Mouse (Mus musculus): Measurements from ENCODE around the gene Slc6a14. TPM values are rescaled to one million over a fixed set of nuclear protein-coding genes. Genes with fewer than 3 reads are reported as not detected.

The Slc6a14 gene
- polyA plus RNA-seq, 1 experiment from 2014 or later = 19.9 TPM

Other genes starting within 250 kb of the Slc6a14 start
- 32.5 and 36.7 TPM in 2 replicates for gene Agtr2, start 230.4 kb upstream of the Slc6a14 start, polyA plus RNA-seq (2015; fragmentation: Nextera tagmentation; extraction: Ambion mirVana)
- gene Gm28269, start 30.2 kb downstream of the Slc6a14 start, polyA plus RNA-seq (2015; fragmentation: Nextera tagmentation; extraction: Ambion mirVana) = not detected in 2 replicates

All from lung, embryonic 16.5 days (tissue).